Mouse (Mus musculus) small intestine, adult 10 weeks (tissue): Measurements from ENCODE around the gene Pbld1. TPM values are rescaled to one million over a fixed set of nuclear protein-coding genes. Genes with fewer than 3 reads are reported as not detected.

ENCODE experiments used
- polyA plus RNA-seq: library from polyadenylated mRNA; stranded (reverse); fragments of 350-450 nt; fragmentation: Illumina TruSeq; extraction: RNeasy Lipid Tissue Mini Kit (QIAGEN cat#74804); gene quantifications from one replicate; pipeline ENCODE4 v1.2.3, GENCODE M21; 2014; ENCODE audit warnings: low replicate concordance

The Pbld1 gene
- 13.6 TPM for polyA plus RNA-seq

GRCm38 (mm10) chr10:63059862-63060261 lies at the start of gene Pbld1:
Gene Pbld1 (plus strand): TSS chr10:63060162.

GRCm38 (mm10) chr10:63023749-63024579 lies 36.0 kb upstream of the Pbld1 start, which contains the start of the genes Hnrnph3 and Pbld2:
Gene Hnrnph3 (minus strand): TSS chr10:63024217.
Gene Pbld2 (plus strand): TSS chr10:63024315.

GRCm38 (mm10) chr10:63099521-63099920 lies 39.6 kb downstream of the Pbld1 start, which contains the start of gene Atoh7:
Gene Atoh7 (plus strand): TSS chr10:63099651.

Other genes starting within 250 kb of the Pbld1 start
- 0.82 TPM for gene Tet1, start 151.2 kb upstream of the Pbld1 start, polyA plus RNA-seq
- gene Slc25a16, start 139.5 kb upstream of the Pbld1 start, polyA plus RNA-seq = 39.1 TPM
- gene Dna2, start 113.1 kb upstream of the Pbld1 start, polyA plus RNA-seq = 19.3 TPM
- gene Rufy2, start 79.9 kb upstream of the Pbld1 start, polyA plus RNA-seq = 19.3 TPM
- gene Hnrnph3, start 35.9 kb upstream of the Pbld1 start, polyA plus RNA-seq = 86.6 TPM
- gene Pbld2, start 35.8 kb upstream of the Pbld1 start, polyA plus RNA-seq = 141 TPM
- gene Atoh7, start 39.5 kb downstream of the Pbld1 start, polyA plus RNA-seq = 0.33 TPM
- not detected for gene Mypn, start 143.8 kb downstream of the Pbld1 start, polyA plus RNA-seq
- 232 TPM for gene Herc4, start 183.6 kb downstream of the Pbld1 start, polyA plus RNA-seq